Mouse (Mus musculus) forebrain, embryonic 14.5 days (tissue): ENCODE measurements around the gene Slc6a18. TPM values are rescaled to one million over a fixed set of nuclear protein-coding genes. Genes with fewer than 3 reads are reported as not detected.

ENCODE experiments used
- polyA plus RNA-seq: library from polyadenylated mRNA; unstranded; fragments of >200 nt; fragmentation: Nextera tagmentation; extraction: Ambion mirVana; gene quantifications from 2 replicates; pipeline ENCODE4 v1.2.1, GENCODE M21; 2014

Gene Slc6a18
- polyA plus RNA-seq, 1 experiment from 2014 or later: not detected

Other genes starting within 250 kb of the Slc6a18 start
- gene Lpcat1, start 210.8 kb downstream of the Slc6a18 start, polyA plus RNA-seq: 54.7 TPM in 2 replicates
- gene Slc6a3, start 141.3 kb downstream of the Slc6a18 start, polyA plus RNA-seq: 0.36 and 0.52 TPM in 2 replicates
- 119 and 126 TPM in 2 replicates for gene Clptm1l, start 74.0 kb downstream of the Slc6a18 start, polyA plus RNA-seq
- 1.8 and 3.1 TPM in 2 replicates for gene Tert, start 51.1 kb downstream of the Slc6a18 start, polyA plus RNA-seq
- gene Slc6a19, start 26.8 kb upstream of the Slc6a18 start, polyA plus RNA-seq: 0.28 and 0.41 TPM in 2 replicates
- 14.5 and 16.6 TPM in 2 replicates for gene Slc12a7, start 55.1 kb upstream of the Slc6a18 start, polyA plus RNA-seq
- gene Nkd2, start 169.6 kb upstream of the Slc6a18 start, polyA plus RNA-seq: 6.2 and 8.5 TPM in 2 replicates